Mouse (Mus musculus) liver, embryonic 16.5 days (tissue): ENCODE results near the gene Flrt1. TPM values are rescaled to one million over a fixed set of nuclear protein-coding genes. Genes with fewer than 3 reads are reported as not detected.
A peak's percentile ranks its signal among the peaks of the same experiment; 100 is the strongest.

Source experiments
- ATAC-seq: fragments of 200-750 bp; cut with Nextera tagmentation; 2 replicates; pipeline ENCODE4 v1.8.0; 2017; ENCODE audit warnings: low read depth, mild to moderate bottlenecking, moderate number of reproducible peaks, moderate library complexity
- H3K27ac ChIP-seq: fragments of 300-500 bp; sonication (generic); 2 replicates; pipeline ENCODE4 v1.5.1; 2014; ENCODE audit warnings: mild to moderate bottlenecking, low read length
- H3K27me3 ChIP-seq: fragments of 300-500 bp; sonication (generic); 2 replicates; pipeline ENCODE4 v1.6.1; 2014; ENCODE audit warnings: low read depth, low read length, mixed read lengths; ENCODE audit not compliant: control insufficient read depth, insufficient read depth
- H3K36me3 ChIP-seq: fragments of 300-500 bp; sonication (generic); 2 replicates; pipeline ENCODE4 v1.6.1; 2014; ENCODE audit warnings: mild to moderate bottlenecking; ENCODE audit not compliant: control insufficient read depth, insufficient read depth
- H3K4me1 ChIP-seq: fragments of 300-500 bp; sonication (generic); 2 replicates; pipeline ENCODE4 v1.6.1; 2014; ENCODE audit warnings: low read depth, low read length, mixed read lengths; ENCODE audit not compliant: control insufficient read depth
- H3K4me2 ChIP-seq: fragments of 300-500 bp; sonication (generic); 2 replicates; pipeline ENCODE4 v1.6.1; 2014; ENCODE audit warnings: low read depth, low read length, mixed read lengths
- H3K4me3 ChIP-seq: fragments of 300-500 bp; sonication (generic); 2 replicates; pipeline ENCODE4 v1.5.1; 2014; ENCODE audit warnings: low read depth, mild to moderate bottlenecking, low read length
- H3K9ac ChIP-seq: fragments of 300-500 bp; sonication (generic); 2 replicates; pipeline ENCODE4 v1.6.1; 2014; ENCODE audit warnings: low read depth, low read length
- H3K9me3 ChIP-seq: fragments of 300-500 bp; sonication (generic); replicated peaks from 2 replicates; pipeline ENCODE4 v1.6.1; 2016; ENCODE audit warnings: low read length; ENCODE audit not compliant: control insufficient read depth
- WGBS: fragments of 180-500 bp; shearing (Covaris S2); extraction: QIAGEN DNeasy Blood & Tissue Kit; methylation state at CpG from one replicate; pipeline ENCODE4 v1.1.7; 2014; ENCODE audit not compliant: insufficient replicate concordance; 5-methylcytosine and 5-hydroxymethylcytosine counted together
- polyA plus RNA-seq: library from polyadenylated mRNA; unstranded; fragments of >200 nt; fragmentation: Nextera tagmentation; extraction: Ambion mirVana; gene quantifications from 2 replicates; pipeline ENCODE4 v1.2.1, GENCODE M21; 2015

The Flrt1 gene
- polyA plus RNA-seq, 1 experiment from 2014 or later = 0.19 TPM

DNA sequence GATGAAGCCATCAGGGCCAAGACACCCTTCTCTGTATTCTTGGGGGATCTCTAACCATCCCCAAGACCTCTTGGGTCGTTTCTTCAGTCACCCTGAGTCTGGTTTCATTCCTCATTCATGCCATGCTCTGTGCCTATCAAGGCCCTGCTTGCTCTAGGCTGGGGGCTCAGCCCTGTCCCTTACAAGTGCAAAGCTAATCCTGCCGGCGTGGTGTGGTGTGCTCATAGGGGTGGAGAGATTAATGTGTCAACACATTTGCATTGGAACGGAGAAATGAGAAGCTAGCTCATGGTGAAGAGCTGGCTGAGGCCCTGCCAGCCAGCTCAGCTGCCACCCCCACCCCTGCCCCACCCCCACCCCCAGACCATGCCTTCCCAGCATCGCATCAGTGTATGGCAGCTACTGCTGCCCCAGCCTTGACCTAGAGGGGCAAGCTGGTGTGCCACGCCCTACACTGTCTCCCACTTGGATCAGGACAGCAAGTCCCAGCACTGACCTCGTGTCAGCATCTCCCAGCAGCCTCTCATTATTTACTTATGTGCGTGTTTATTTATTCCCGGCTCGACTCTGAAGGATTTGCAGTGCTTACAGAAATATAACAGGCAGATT is 17.3 kb upstream of the Flrt1 start:
- Histone ChIP-seq H3K36me3 (no peaks in the 10 kb centered on the region), H3K4me1 (peaks cover 17% of the 10 kb centered on the region), H3K9ac (no peak overlapping the region), H3K4me2 (no peak overlapping the region), H3K27ac (no peak overlapping the region), H3K4me3 (no peak overlapping the region), H3K9me3 (no peaks in the 10 kb centered on the region), H3K27me3 (no peaks in the 10 kb centered on the region)
- no peak for ATAC-seq
- WGBS = 42% methylated on average over 10 of the region's 10 CpGs

DNA sequence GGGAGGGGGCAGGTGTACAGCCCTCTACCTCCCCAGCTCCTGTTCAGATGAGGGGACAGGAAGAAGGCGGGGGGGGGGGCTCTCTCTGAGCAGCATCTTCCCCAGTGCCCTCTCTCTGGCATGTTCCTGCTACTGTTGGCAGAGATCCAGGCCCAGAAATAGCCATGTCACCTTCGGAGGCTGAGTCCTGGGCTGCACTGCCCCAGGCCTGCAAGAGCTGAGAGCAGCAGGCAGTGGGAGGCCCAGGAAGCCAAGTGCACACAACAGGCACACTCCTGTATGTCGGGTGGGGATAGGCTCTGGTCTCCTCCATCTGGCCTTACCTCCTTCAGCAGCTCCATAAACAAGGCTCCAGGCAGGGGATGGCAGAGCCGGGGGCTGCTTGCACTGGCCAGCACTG is 16.7 kb upstream of the Flrt1 start:
- Histone ChIP-seq H3K27ac (no peak overlapping the region), H3K9ac (no peak overlapping the region), H3K4me2 (no peak overlapping the region), H3K27me3 (no peaks in the 10 kb centered on the region), H3K36me3 (no peaks in the 10 kb centered on the region), H3K4me3 (no peak overlapping the region), H3K4me1 (peaks cover 22% of the 10 kb centered on the region), H3K9me3 (no peaks in the 10 kb centered on the region)
- ATAC-seq = no peak
- WGBS = 40% methylated on average over 4 of the region's 4 CpGs

DNA sequence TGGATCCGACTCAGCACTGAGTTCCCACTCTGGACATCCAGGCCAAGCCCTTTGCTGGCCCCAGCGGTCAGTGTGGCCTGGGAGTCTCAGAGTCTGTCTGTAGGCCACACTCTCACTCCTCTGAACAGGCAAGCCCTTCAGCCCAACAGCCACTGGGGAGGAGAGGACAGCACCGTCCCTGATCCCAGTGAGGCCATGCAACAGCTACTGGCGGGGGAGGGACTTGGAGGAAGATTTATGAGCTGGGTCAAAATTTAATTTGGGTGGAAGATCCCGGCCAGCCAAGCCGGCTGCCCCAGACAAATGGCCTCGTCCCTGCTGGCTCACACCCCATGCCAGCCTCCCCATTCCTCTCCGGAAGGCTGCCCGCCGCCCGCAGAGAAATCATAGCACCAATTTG is 15.7 kb upstream of the Flrt1 start:
- no peaks in the 10 kb centered on the region for H3K36me3 ChIP-seq
- 65% methylated on average over 11 of the region's 11 CpGs for WGBS
- no peak overlapping the region for H3K9ac ChIP-seq
- no peak overlapping the region for H3K4me3 ChIP-seq
- H3K4me1 ChIP-seq = peaks cover 33% of the 10 kb centered on the region
- no peak for ATAC-seq
- no peaks in the 10 kb centered on the region for H3K27me3 ChIP-seq
- no peak overlapping the region for H3K27ac ChIP-seq
- H3K4me2 ChIP-seq = no peak overlapping the region
- no peaks in the 10 kb centered on the region for H3K9me3 ChIP-seq

DNA sequence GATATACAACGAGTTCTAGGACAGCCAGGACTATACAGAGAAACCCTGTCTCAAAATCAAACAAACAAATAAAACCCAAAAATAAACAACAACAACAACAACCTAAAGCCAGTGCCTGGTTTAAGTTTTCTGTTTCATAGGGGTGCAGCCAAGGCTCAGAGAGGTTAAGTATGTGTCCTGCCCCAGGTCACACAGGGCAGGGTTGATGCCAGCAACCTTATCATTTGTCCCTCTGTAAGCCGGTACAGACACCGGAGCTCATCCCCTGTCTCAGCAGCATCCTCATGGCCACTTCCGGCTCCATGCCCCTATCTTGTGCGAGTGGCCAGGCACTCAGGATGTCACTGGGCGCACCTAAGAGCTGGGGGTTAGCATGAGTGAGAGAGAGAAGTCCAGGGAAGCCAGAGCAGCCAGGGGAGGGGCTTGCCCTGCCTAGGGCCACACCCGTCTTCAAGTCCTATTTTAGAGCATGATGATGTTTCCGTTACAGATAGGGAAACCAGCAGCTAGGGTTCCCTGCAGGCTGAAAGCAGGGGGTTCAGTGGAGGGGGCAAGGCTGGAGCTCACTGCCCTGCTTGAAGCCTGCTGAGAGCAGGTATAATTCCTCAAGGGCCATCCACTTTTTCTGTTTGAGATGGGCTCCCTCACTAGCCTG is 12.3 kb upstream of the Flrt1 start:
- Histone ChIP-seq H3K4me3 (peak overlapping the region; percentile 6), H3K4me2 (peak overlapping the region; percentile 50), H3K27ac (peak overlapping the region; percentile 58), H3K9me3 (no peaks in the 10 kb centered on the region), H3K4me1 (peaks cover 56% of the 10 kb centered on the region), H3K36me3 (no peaks in the 10 kb centered on the region), H3K27me3 (no peaks in the 10 kb centered on the region), H3K9ac (peak overlapping the region; percentile 17)
- ATAC-seq = peak; percentile 79
- WGBS = 16% methylated on average over 8 of the region's 8 CpGs

- Histone ChIP-seq H3K36me3 (no peaks in the 10 kb centered on the region), H3K27me3 (no peaks in the 10 kb centered on the region), H3K4me2 (peak overlapping the region; percentile 50), H3K4me3 (0 out of 2 replicates have a peak overlapping the region, but pooled peaks have one; percentile 1), H3K27ac (peak overlapping the region; percentile 58), H3K4me1 (peaks cover 56% of the 10 kb centered on the region), H3K9ac (peak overlapping the region; percentile 41), H3K9me3 (no peaks in the 10 kb centered on the region)
- ATAC-seq = peak; percentile 72
- 7% methylated on average over 4 of the region's 4 CpGs for WGBS
Observed at GRCm38 (mm10) chr19:7117141-7117540, 11.6 kb upstream of the Flrt1 start.

GRCm38 (mm10) chr19:7116038-7116731 is 10.7 kb upstream of the Flrt1 start:
- no peak overlapping the region; the same call in 1 of the 2 replicates for H3K9ac ChIP-seq
- H3K4me1 ChIP-seq = peaks cover 55% of the 10 kb centered on the region
- H3K27ac ChIP-seq = peak overlapping the region; percentile 58

GRCm38 (mm10) chr19:7113574-7113973 is 8.0 kb upstream of the Flrt1 start:
- H3K4me2 ChIP-seq = no peak overlapping the region
- H3K36me3 ChIP-seq = no peaks in the 10 kb centered on the region
- peaks cover 46% of the 10 kb centered on the region for H3K4me1 ChIP-seq
- H3K9ac ChIP-seq = no peak overlapping the region
- no peaks in the 10 kb centered on the region for H3K27me3 ChIP-seq
- ATAC-seq = no peak
- no peak overlapping the region for H3K4me3 ChIP-seq
- no peaks in the 10 kb centered on the region for H3K9me3 ChIP-seq
- no peak overlapping the region for H3K27ac ChIP-seq
- 62% methylated on average over 14 of the region's 14 CpGs for WGBS

More at GRCm38 (mm10) chr19:7116038-7116731, 10.7 kb upstream of the Flrt1 start:
- ATAC-seq = 0 out of 2 replicates have a peak, but pooled peaks have one; percentile 6
- 48% methylated on average over 4 of the region's 4 CpGs for WGBS
- Histone ChIP-seq H3K4me2 (peak overlapping the region; percentile 50; the same call in 1 of the 2 replicates), H3K4me3 (no peak overlapping the region), H3K9me3 (no peaks in the 10 kb centered on the region), H3K36me3 (no peaks in the 10 kb centered on the region), H3K27me3 (no peaks in the 10 kb centered on the region)

DNA sequence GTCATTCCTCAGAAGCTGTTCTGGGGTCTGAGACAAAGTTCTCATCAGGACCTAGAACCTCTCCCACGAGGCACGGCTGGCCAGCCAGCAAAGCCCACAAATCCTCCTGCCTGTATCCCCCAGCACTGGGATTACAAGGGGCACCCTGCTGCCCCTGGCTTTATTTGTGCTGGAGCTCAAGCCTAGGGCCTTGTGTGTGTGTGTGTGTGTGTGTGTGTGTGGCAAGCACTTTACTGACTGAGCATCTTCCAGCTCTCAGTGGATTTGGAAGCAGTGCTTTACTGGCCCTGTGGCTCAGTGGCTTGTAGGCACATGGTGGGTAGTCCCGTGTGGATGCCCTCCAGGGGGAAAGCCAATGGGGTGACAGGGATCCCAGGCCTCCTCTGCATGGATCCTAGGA is 7.1 kb upstream of the Flrt1 start:
- Histone ChIP-seq H3K4me3 (no peak overlapping the region), H3K9me3 (no peaks in the 10 kb centered on the region), H3K4me2 (no peak overlapping the region), H3K36me3 (no peaks in the 10 kb centered on the region), H3K4me1 (peaks cover 37% of the 10 kb centered on the region), H3K27me3 (no peaks in the 10 kb centered on the region), H3K27ac (no peak overlapping the region), H3K9ac (no peak overlapping the region)
- ATAC-seq = no peak
- 55% methylated on average over 3 of the region's 3 CpGs for WGBS

DNA sequence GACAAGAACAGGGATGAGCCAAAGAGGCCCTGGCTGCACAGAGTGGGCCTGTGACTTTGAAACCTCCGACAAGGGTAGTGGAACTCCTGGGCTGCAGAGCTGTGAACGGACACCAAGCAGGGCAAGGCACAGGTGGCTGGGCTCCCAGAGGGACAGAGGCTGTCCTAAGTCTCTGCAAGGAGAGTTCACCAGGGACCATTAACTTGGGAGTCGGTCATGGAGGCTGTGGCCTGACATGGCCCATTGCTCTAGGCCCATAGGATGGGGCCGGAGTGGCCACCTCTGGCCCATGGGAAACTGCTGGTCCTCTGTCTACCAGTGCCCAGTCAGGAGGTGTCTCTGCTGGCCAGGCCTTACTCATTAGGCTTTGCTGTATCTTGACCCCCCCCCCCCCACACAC is 6.2 kb upstream of the Flrt1 start:
- Histone ChIP-seq H3K9ac (no peak overlapping the region), H3K27ac (no peak overlapping the region), H3K4me1 (peaks cover 28% of the 10 kb centered on the region), H3K9me3 (no peaks in the 10 kb centered on the region), H3K4me3 (no peak overlapping the region), H3K27me3 (no peaks in the 10 kb centered on the region), H3K36me3 (no peaks in the 10 kb centered on the region), H3K4me2 (no peak overlapping the region)
- no peak for ATAC-seq
- 74% methylated on average over 4 of the region's 4 CpGs for WGBS
